Mouse (Mus musculus): Measurements from ENCODE around the gene Coq8b. TPM values are rescaled to one million over a fixed set of nuclear protein-coding genes. Genes with fewer than 3 reads are reported as not detected.

Gene Coq8b
- polyA plus RNA-seq, 1 experiment, result 9.3 TPM

- Histone ChIP-seq H3K79me2 (ENCODE audit: control insufficient read depth, insufficient read depth) (no peaks in the 10 kb centered on the region), H3K36me3 (ENCODE audit: control insufficient read depth, insufficient read depth) (no peaks in the 10 kb centered on the region), H3K79me3 (ENCODE audit: low read depth) (no peaks in the 10 kb centered on the region), H3ac (ENCODE audit: control insufficient read depth, insufficient read length, low read depth) (no peak overlapping the region), H3K27me3 (ENCODE audit: control insufficient read depth, insufficient read depth, insufficient read length) (no peaks in the 10 kb centered on the region), H3K4me3 (ENCODE audit: insufficient read depth, poor library complexity, severe bottlenecking) (no peak overlapping the region)
- TF ChIP-seq CTCF (IDR thresholded peaks at IDR 0.05; ENCODE audit: control insufficient read depth, insufficient read depth, insufficient read length) (no peak), MYOG (IDR thresholded peaks at IDR 0.05; ENCODE audit: control insufficient read depth, extremely low read depth, insufficient read length) (no peak), MYOD1 (IDR thresholded peaks at IDR 0.05; ENCODE audit: control insufficient read depth, insufficient read length, low read depth) (no peak), MAX (IDR thresholded peaks at IDR 0.05) (no peak), USF1 (IDR thresholded peaks at IDR 0.05; ENCODE audit: low read depth) (no peak), FOSL1 (IDR thresholded peaks at IDR 0.05; ENCODE audit: insufficient read depth, low read length, poor library complexity, severe bottlenecking) (no peak)
These were observed 67.5 kb downstream of the Coq8b start for GRCm38 (mm10) chr7:27300351-27300750.

DNA sequence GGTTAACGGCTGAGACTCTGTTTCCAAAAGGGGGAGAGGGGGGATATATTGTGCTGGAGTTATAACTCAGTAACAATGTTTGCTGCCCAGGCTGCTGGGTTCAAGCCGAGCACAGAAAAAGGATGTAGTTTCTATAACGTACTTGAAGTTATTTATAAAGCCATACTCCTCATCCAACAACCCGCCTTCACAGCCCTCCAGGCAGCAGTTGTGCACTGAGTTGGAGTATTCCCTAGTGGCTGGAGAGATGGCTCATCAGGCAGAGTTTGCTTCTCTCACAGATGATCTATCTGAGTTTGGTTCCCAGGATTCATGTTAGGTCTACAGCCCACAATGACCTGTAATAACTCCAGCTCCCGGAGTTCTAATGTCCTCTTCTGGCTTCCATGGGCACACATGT, 68.0 kb downstream of the Coq8b start:
- Histone ChIP-seq H3K79me2 (ENCODE audit: control insufficient read depth, insufficient read depth) (no peaks in the 10 kb centered on the region), H3K4me3 (ENCODE audit: insufficient read depth, poor library complexity, severe bottlenecking) (no peak overlapping the region), H3K79me3 (ENCODE audit: low read depth) (no peaks in the 10 kb centered on the region), H3K36me3 (ENCODE audit: control insufficient read depth, insufficient read depth) (no peaks in the 10 kb centered on the region), H3K27me3 (ENCODE audit: control insufficient read depth, insufficient read depth, insufficient read length) (no peaks in the 10 kb centered on the region), H3ac (ENCODE audit: control insufficient read depth, insufficient read length, low read depth) (no peak overlapping the region)
- TF ChIP-seq USF1 (IDR thresholded peaks at IDR 0.05; ENCODE audit: low read depth) (no peak), MAX (IDR thresholded peaks at IDR 0.05) (no peak), MYOG (IDR thresholded peaks at IDR 0.05; ENCODE audit: control insufficient read depth, extremely low read depth, insufficient read length) (no peak), CTCF (IDR thresholded peaks at IDR 0.05; ENCODE audit: control insufficient read depth, insufficient read depth, insufficient read length) (no peak), FOSL1 (IDR thresholded peaks at IDR 0.05; ENCODE audit: insufficient read depth, low read length, poor library complexity, severe bottlenecking) (no peak), CEBPB (IDR thresholded peaks at IDR 0.05; ENCODE audit: low read depth) (no peak), MYOD1 (IDR thresholded peaks at IDR 0.05; ENCODE audit: control insufficient read depth, insufficient read length, low read depth) (no peak)

- Histone ChIP-seq H3K36me3 (ENCODE audit: control insufficient read depth, insufficient read depth) (no peaks in the 10 kb centered on the region), H3K4me3 (ENCODE audit: insufficient read depth, poor library complexity, severe bottlenecking) (no peak overlapping the region), H3ac (ENCODE audit: control insufficient read depth, insufficient read length, low read depth) (no peak overlapping the region), H3K79me2 (ENCODE audit: control insufficient read depth, insufficient read depth) (no peaks in the 10 kb centered on the region), H3K27me3 (ENCODE audit: control insufficient read depth, insufficient read depth, insufficient read length) (no peaks in the 10 kb centered on the region), H3K79me3 (ENCODE audit: low read depth) (no peaks in the 10 kb centered on the region)
- TF ChIP-seq CEBPB (IDR thresholded peaks at IDR 0.05; ENCODE audit: low read depth) (no peak), FOSL1 (IDR thresholded peaks at IDR 0.05; ENCODE audit: insufficient read depth, low read length, poor library complexity, severe bottlenecking) (no peak), USF1 (IDR thresholded peaks at IDR 0.05; ENCODE audit: low read depth) (no peak), MAX (IDR thresholded peaks at IDR 0.05) (no peak), CTCF (IDR thresholded peaks at IDR 0.05; ENCODE audit: control insufficient read depth, insufficient read depth, insufficient read length) (peak; percentile 18), MYOD1 (IDR thresholded peaks at IDR 0.05; ENCODE audit: control insufficient read depth, insufficient read length, low read depth) (no peak)
These were observed 69.3 kb downstream of the Coq8b start for GRCm38 (mm10) chr7:27302172-27302571.

GRCm38 (mm10) chr7:27305091-27305730, 72.4 kb downstream of the Coq8b start:
- Histone ChIP-seq H3K27me3 (ENCODE audit: control insufficient read depth, insufficient read depth, insufficient read length) (no peaks in the 10 kb centered on the region), H3K79me3 (ENCODE audit: low read depth) (no peaks in the 10 kb centered on the region), H3ac (ENCODE audit: control insufficient read depth, insufficient read length, low read depth) (no peak overlapping the region), H3K79me2 (ENCODE audit: control insufficient read depth, insufficient read depth) (no peaks in the 10 kb centered on the region), H3K4me3 (ENCODE audit: insufficient read depth, poor library complexity, severe bottlenecking) (no peak overlapping the region), H3K36me3 (ENCODE audit: control insufficient read depth, insufficient read depth) (no peaks in the 10 kb centered on the region)
- TF ChIP-seq USF1 (IDR thresholded peaks at IDR 0.05; ENCODE audit: low read depth), result no peak
- no peak for TF ChIP-seq MAX (IDR thresholded peaks at IDR 0.05)
- no peak for TF ChIP-seq FOSL1 (IDR thresholded peaks at IDR 0.05; ENCODE audit: insufficient read depth, low read length, poor library complexity, severe bottlenecking)
- TF ChIP-seq CTCF (IDR thresholded peaks at IDR 0.05; ENCODE audit: control insufficient read depth, insufficient read depth, insufficient read length), result no peak
- TF ChIP-seq MYOD1 (IDR thresholded peaks at IDR 0.05; ENCODE audit: control insufficient read depth, insufficient read length, low read depth), result no peak
- TF ChIP-seq MYOG (IDR thresholded peaks at IDR 0.05; ENCODE audit: control insufficient read depth, extremely low read depth, insufficient read length), result no peak
- no peak for TF ChIP-seq CEBPB (IDR thresholded peaks at IDR 0.05; ENCODE audit: low read depth)

DNA sequence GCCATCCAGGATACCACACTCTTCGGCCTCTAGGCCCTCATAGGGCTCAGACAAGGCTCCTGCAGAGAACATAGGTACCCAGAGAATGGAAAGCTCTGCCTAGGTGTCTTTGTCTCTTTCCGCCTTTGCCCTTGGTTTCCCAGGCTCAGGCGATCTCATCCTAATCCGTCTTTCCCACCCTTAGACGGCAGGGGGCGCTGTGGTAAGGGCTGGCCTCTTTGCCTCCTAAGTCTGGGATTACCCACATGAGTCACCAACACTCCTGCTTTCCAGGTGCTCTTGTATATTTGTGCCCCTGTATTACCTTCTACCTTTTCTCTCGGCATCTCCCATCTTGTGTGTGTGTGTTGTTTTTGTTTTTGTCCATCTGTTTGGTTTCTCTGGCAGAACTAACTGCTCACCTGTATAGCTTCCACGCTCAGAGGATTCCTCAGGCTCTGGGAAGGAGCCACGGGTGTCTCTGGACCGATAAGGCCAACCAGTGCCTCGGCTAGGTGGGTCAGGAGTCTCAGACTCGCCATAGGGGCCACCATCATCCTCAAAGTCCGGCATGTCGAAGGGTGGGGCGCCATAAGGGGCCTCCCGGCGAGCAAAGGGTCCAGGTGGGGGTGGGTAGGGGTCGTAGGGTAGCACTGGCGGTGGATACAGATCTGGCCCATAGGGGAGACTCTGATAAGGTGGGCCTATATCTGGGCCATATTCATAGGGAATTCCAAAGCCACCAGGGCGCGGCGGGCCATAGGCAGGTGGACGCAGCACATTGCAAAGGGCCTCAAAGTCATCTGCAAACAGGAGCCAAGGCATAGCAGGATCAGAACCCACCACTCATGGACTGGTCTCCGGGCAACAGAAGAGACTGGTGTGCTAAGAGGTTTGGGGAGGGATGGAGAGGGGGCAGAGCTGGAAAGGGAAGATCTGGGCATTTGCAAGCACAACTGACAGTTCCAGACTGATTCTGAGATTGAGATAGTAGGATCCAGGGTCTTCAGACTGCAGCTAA, 73.6 kb downstream of the Coq8b start:
- Histone ChIP-seq H3K36me3 (ENCODE audit: control insufficient read depth, insufficient read depth) (no peaks in the 10 kb centered on the region), H3K79me3 (ENCODE audit: low read depth) (no peaks in the 10 kb centered on the region), H3ac (ENCODE audit: control insufficient read depth, insufficient read length, low read depth) (no peak overlapping the region), H3K79me2 (ENCODE audit: control insufficient read depth, insufficient read depth) (no peaks in the 10 kb centered on the region), H3K27me3 (ENCODE audit: control insufficient read depth, insufficient read depth, insufficient read length) (no peaks in the 10 kb centered on the region), H3K4me3 (ENCODE audit: insufficient read depth, poor library complexity, severe bottlenecking) (no peak overlapping the region)
- TF ChIP-seq CEBPB (IDR thresholded peaks at IDR 0.05; ENCODE audit: low read depth) (no peak), MAX (IDR thresholded peaks at IDR 0.05) (no peak), MYOG (IDR thresholded peaks at IDR 0.05; ENCODE audit: control insufficient read depth, extremely low read depth, insufficient read length) (no peak), MYOD1 (IDR thresholded peaks at IDR 0.05; ENCODE audit: control insufficient read depth, insufficient read length, low read depth) (no peak)

All from C2C12 (cell line).